Mouse (Mus musculus) B cell, adult 2 months (primary cell): Measurements from ENCODE around the gene Sorbs1.
A peak's percentile ranks its signal among the peaks of the same experiment; 100 is the strongest.

Source experiments
- DNase-seq, 2 experiments: peaks; one replicate each; pipeline ENCODE4 v3.0.0; 2022

The Sorbs1 gene

GRCm38 (mm10) chr19:40369852-40370811 is 143.4 kb downstream of the Sorbs1 start:
- DNase-seq: no peak

- DNase-seq: no peak
Observed at GRCm38 (mm10) chr19:40368517-40368916, 145.1 kb downstream of the Sorbs1 start.

- peak; percentile 79 to 83 for DNase-seq
Observed at GRCm38 (mm10) chr19:40366163-40366941, 147.2 kb downstream of the Sorbs1 start.

- no peak for DNase-seq
Observed at GRCm38 (mm10) chr19:40365137-40365536, 148.4 kb downstream of the Sorbs1 start.

GRCm38 (mm10) chr19:40363447-40363846 is 150.1 kb downstream of the Sorbs1 start:
- DNase-seq: peak; percentile 8 to 12

- no peak for DNase-seq
Observed at GRCm38 (mm10) chr19:40362203-40362865, 151.2 kb downstream of the Sorbs1 start.

GRCm38 (mm10) chr19:40359712-40360394 is 153.7 kb downstream of the Sorbs1 start:
- DNase-seq: no peak

GRCm38 (mm10) chr19:40356536-40357522 is 156.8 kb downstream of the Sorbs1 start:
- no peak for DNase-seq

GRCm38 (mm10) chr19:40355075-40355474 is 158.5 kb downstream of the Sorbs1 start:
- DNase-seq: no peak

- no peak for DNase-seq
Observed at GRCm38 (mm10) chr19:40352006-40352405, 161.6 kb downstream of the Sorbs1 start.

- DNase-seq: no peak
Observed at GRCm38 (mm10) chr19:40350835-40351234, 162.7 kb downstream of the Sorbs1 start.

- DNase-seq: no peak
Observed at GRCm38 (mm10) chr19:40349713-40350671, 163.6 kb downstream of the Sorbs1 start.

- DNase-seq: no peak
Observed at GRCm38 (mm10) chr19:40349281-40349680, 164.3 kb downstream of the Sorbs1 start.

- DNase-seq: no peak
Observed at GRCm38 (mm10) chr19:40348652-40349051, 164.9 kb downstream of the Sorbs1 start.

- no peak for DNase-seq
Observed at GRCm38 (mm10) chr19:40348175-40348574, 165.4 kb downstream of the Sorbs1 start.

- DNase-seq: no peak
Observed at GRCm38 (mm10) chr19:40346908-40347307, 166.7 kb downstream of the Sorbs1 start.

GRCm38 (mm10) chr19:40346232-40346844 is 167.2 kb downstream of the Sorbs1 start:
- DNase-seq: no peak

- peak; percentile 73 for DNase-seq
Observed at GRCm38 (mm10) chr19:40345684-40346083, 167.9 kb downstream of the Sorbs1 start.

- peak; percentile 85 to 87 for DNase-seq
Observed at GRCm38 (mm10) chr19:40343018-40343417, 170.6 kb downstream of the Sorbs1 start.
